Mouse (Mus musculus): ENCODE results near the gene Etnk1. TPM values are rescaled to one million over a fixed set of nuclear protein-coding genes. Genes with fewer than 3 reads are reported as not detected.

Etnk1 gene
- total and polyA plus RNA-seq, 2 experiments from 2014 or later, result 7.4 to 22.0 TPM

DNA sequence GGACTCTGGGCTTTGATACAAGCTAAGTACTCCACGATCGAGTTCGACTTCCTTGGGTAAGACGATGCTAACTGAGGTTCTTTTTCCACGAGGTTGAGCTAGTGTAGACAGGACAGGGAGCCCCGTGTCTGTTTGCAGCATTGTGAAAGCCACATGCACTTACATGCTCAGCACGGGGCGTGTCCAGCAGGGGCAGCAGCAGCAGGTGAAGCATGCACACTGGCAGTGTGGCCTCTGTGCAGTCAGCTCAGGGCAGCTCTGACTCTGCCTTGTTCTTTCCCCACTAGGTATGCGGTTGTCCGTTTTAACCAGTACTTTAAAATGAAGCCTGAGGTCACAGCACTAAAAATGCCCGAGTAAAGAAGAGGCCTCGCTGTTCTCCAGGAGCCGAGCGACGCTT lies 36.1 kb downstream of the Etnk1 start:
- H3K9me3 ChIP-seq (replicated peaks; ENCODE audit: control insufficient read depth, low read length), result no peaks in the 10 kb centered on the region
- ATAC-seq (ENCODE audit: insufficient read depth, low read depth) (no peak), DNase-seq (ENCODE audit: low spot score) (no peak)
- no peak overlapping the region for H3K4me2 ChIP-seq (ENCODE audit: low read depth, low read length)
- no peak overlapping the region for H3K4me3 ChIP-seq (ENCODE audit: low read depth, low read length)
- H3K27ac ChIP-seq (ENCODE audit: low read depth), result no peak overlapping the region
- 88% methylated on average over 15 of the region's 15 CpGs for WGBS
- no peak for TF ChIP-seq EP300 (IDR thresholded peaks at IDR 0.05; ENCODE audit: low read depth)
- 0 out of 2 replicates have a peak, but pooled peaks have one; percentile 4 for TF ChIP-seq CTCF (IDR thresholded peaks at IDR 0.05; ENCODE audit: low read depth)
- H3K36me3 ChIP-seq (replicated peaks; ENCODE audit: control insufficient read depth, insufficient read depth, low read length), result peaks cover 65% of the 10 kb centered on the region
- no peak overlapping the region for H3K9ac ChIP-seq (replicated peaks; ENCODE audit: low read depth, low read length)
- no peaks in the 10 kb centered on the region for H3K27me3 ChIP-seq (ENCODE audit: control insufficient read depth, insufficient read depth, low read length)
- H3K4me1 ChIP-seq (ENCODE audit: control insufficient read depth, insufficient read depth), result no peaks in the 10 kb centered on the region

- Histone ChIP-seq H3K36me3 (replicated peaks; ENCODE audit: control insufficient read depth, insufficient read depth, low read length) (peaks cover 37% of the 10 kb centered on the region), H3K27me3 (ENCODE audit: control insufficient read depth, insufficient read depth, low read length) (no peaks in the 10 kb centered on the region), H3K9me3 (replicated peaks; ENCODE audit: control insufficient read depth, low read length) (peaks cover 7% of the 10 kb centered on the region; the same call in 1 of the 2 replicates), H3K4me1 (ENCODE audit: control insufficient read depth, insufficient read depth) (no peaks in the 10 kb centered on the region), H3K9ac (replicated peaks; ENCODE audit: low read depth, low read length) (no peak overlapping the region), H3K4me2 (ENCODE audit: low read depth, low read length) (no peak overlapping the region), H3K27ac (ENCODE audit: low read depth) (no peak overlapping the region), H3K4me3 (ENCODE audit: low read depth, low read length) (no peak overlapping the region)
- TF ChIP-seq CTCF (IDR thresholded peaks at IDR 0.05; ENCODE audit: low read depth) (no peak), EP300 (IDR thresholded peaks at IDR 0.05; ENCODE audit: low read depth) (no peak)
- 93% methylated on average over 3 of the region's 3 CpGs for WGBS
- DNase-seq (ENCODE audit: low spot score) (no peak), ATAC-seq (ENCODE audit: insufficient read depth, low read depth) (no peak)
Measured at GRCm38 (mm10) chr6:143208880-143209279, 41.9 kb downstream of the Etnk1 start.

DNA sequence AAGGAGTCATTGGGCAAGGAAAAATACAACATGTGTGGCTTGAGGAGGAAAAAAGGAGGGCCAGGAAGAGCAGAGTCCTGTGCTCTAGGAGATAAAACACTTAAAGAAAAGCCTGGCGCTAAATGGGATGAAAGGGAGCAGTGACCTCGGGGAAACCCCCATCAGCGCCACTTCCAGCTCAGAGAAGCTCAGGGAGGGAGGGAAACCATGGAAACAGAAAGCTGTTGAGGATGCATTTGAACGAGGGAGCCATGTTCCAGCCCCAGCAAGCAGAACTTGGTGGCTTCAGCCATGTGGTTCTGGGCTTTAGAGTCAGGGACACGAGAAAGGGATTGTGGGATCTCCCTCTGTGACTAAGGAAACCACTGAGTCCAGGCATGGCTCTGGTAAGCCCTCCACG lies 45.7 kb downstream of the Etnk1 start:
- no peak for TF ChIP-seq CTCF (IDR thresholded peaks at IDR 0.05; ENCODE audit: low read depth)
- TF ChIP-seq EP300 (IDR thresholded peaks at IDR 0.05; ENCODE audit: low read depth), result no peak
- no peak for ATAC-seq (ENCODE audit: insufficient read depth, low read depth)
- no peak overlapping the region for H3K27ac ChIP-seq (ENCODE audit: low read depth)
- 69% methylated on average over 6 of the region's 6 CpGs for WGBS
- H3K9ac ChIP-seq (replicated peaks; ENCODE audit: low read depth, low read length), result no peak overlapping the region
- no peak for DNase-seq (ENCODE audit: low spot score)
- no peaks in the 10 kb centered on the region for H3K27me3 ChIP-seq (ENCODE audit: control insufficient read depth, insufficient read depth, low read length)
- peaks cover 11% of the 10 kb centered on the region for H3K36me3 ChIP-seq (replicated peaks; ENCODE audit: control insufficient read depth, insufficient read depth, low read length)
- H3K4me2 ChIP-seq (ENCODE audit: low read depth, low read length), result no peak overlapping the region
- no peaks in the 10 kb centered on the region for H3K4me1 ChIP-seq (ENCODE audit: control insufficient read depth, insufficient read depth)
- H3K9me3 ChIP-seq (replicated peaks; ENCODE audit: control insufficient read depth, low read length), result peaks cover 19% of the 10 kb centered on the region
- H3K4me3 ChIP-seq (ENCODE audit: low read depth, low read length), result no peak overlapping the region

GRCm38 (mm10) chr6:143213461-143213860 lies 46.4 kb downstream of the Etnk1 start:
- ATAC-seq (ENCODE audit: insufficient read depth, low read depth) (no peak), DNase-seq (ENCODE audit: low spot score) (no peak)
- Histone ChIP-seq H3K9me3 (replicated peaks; ENCODE audit: control insufficient read depth, low read length) (peaks cover 19% of the 10 kb centered on the region), H3K9ac (replicated peaks; ENCODE audit: low read depth, low read length) (no peak overlapping the region), H3K36me3 (replicated peaks; ENCODE audit: control insufficient read depth, insufficient read depth, low read length) (peaks cover 9% of the 10 kb centered on the region), H3K27ac (ENCODE audit: low read depth) (no peak overlapping the region), H3K27me3 (ENCODE audit: control insufficient read depth, insufficient read depth, low read length) (no peaks in the 10 kb centered on the region), H3K4me1 (ENCODE audit: control insufficient read depth, insufficient read depth) (no peaks in the 10 kb centered on the region), H3K4me3 (ENCODE audit: low read depth, low read length) (no peak overlapping the region), H3K4me2 (ENCODE audit: low read depth, low read length) (no peak overlapping the region)
- no peak for TF ChIP-seq CTCF (IDR thresholded peaks at IDR 0.05; ENCODE audit: low read depth)
- TF ChIP-seq EP300 (IDR thresholded peaks at IDR 0.05; ENCODE audit: low read depth), result no peak
- 86% methylated on average over 6 of the region's 6 CpGs for WGBS

GRCm38 (mm10) chr6:143216221-143216620 lies 49.2 kb downstream of the Etnk1 start:
- Histone ChIP-seq H3K4me3 (ENCODE audit: low read depth, low read length) (no peak overlapping the region), H3K9me3 (replicated peaks; ENCODE audit: control insufficient read depth, low read length) (peaks cover 19% of the 10 kb centered on the region), H3K9ac (replicated peaks; ENCODE audit: low read depth, low read length) (no peak overlapping the region), H3K4me1 (ENCODE audit: control insufficient read depth, insufficient read depth) (no peaks in the 10 kb centered on the region), H3K27me3 (ENCODE audit: control insufficient read depth, insufficient read depth, low read length) (no peaks in the 10 kb centered on the region), H3K27ac (ENCODE audit: low read depth) (no peak overlapping the region), H3K36me3 (replicated peaks; ENCODE audit: control insufficient read depth, insufficient read depth, low read length) (no peaks in the 10 kb centered on the region), H3K4me2 (ENCODE audit: low read depth, low read length) (no peak overlapping the region)
- DNase-seq (ENCODE audit: low spot score) (no peak), ATAC-seq (ENCODE audit: insufficient read depth, low read depth) (no peak)
- TF ChIP-seq EP300 (IDR thresholded peaks at IDR 0.05; ENCODE audit: low read depth) (no peak), CTCF (IDR thresholded peaks at IDR 0.05; ENCODE audit: low read depth) (no peak)
- 69% methylated on average over 11 of the region's 11 CpGs for WGBS

- Histone ChIP-seq H3K9me3 (replicated peaks; ENCODE audit: control insufficient read depth, low read length) (peaks cover 8% of the 10 kb centered on the region; the same call in 1 of the 2 replicates), H3K4me2 (ENCODE audit: low read depth, low read length) (no peak overlapping the region)
- WGBS, result 3% methylated on average over 5 of the region's 5 CpGs
Measured at GRCm38 (mm10) chr6:143219347-143219746, 52.3 kb downstream of the Etnk1 start.

More at GRCm38 (mm10) chr6:143219347-143219746, 52.3 kb downstream of the Etnk1 start:
- peak; percentile 36; the same call in 1 of the 2 replicates for ATAC-seq (ENCODE audit: insufficient read depth, low read depth)
- peak; percentile 76 for TF ChIP-seq CTCF (IDR thresholded peaks at IDR 0.05; ENCODE audit: low read depth)
- no peak for TF ChIP-seq EP300 (IDR thresholded peaks at IDR 0.05; ENCODE audit: low read depth)
- Histone ChIP-seq H3K4me1 (ENCODE audit: control insufficient read depth, insufficient read depth) (no peaks in the 10 kb centered on the region), H3K27me3 (ENCODE audit: control insufficient read depth, insufficient read depth, low read length) (no peaks in the 10 kb centered on the region), H3K4me3 (ENCODE audit: low read depth, low read length) (no peak overlapping the region), H3K9ac (replicated peaks; ENCODE audit: low read depth, low read length) (no peak overlapping the region), H3K27ac (ENCODE audit: low read depth) (no peak overlapping the region), H3K36me3 (replicated peaks; ENCODE audit: control insufficient read depth, insufficient read depth, low read length) (no peaks in the 10 kb centered on the region)
- DNase-seq (ENCODE audit: low spot score), result peak; percentile 53
